Mouse (Mus musculus): ENCODE results near the gene Rpl18a. TPM values are rescaled to one million over a fixed set of nuclear protein-coding genes. Genes with fewer than 3 reads are reported as not detected.
"Not testable (repeated sequence)": the region's sequence is repeated elsewhere in the genome, so short reads cannot be mapped to it uniquely, and the experiment has no call there.

Gene Rpl18a
- polyA plus RNA-seq, 1 experiment from 2014 or later: 3,796 TPM

DNA sequence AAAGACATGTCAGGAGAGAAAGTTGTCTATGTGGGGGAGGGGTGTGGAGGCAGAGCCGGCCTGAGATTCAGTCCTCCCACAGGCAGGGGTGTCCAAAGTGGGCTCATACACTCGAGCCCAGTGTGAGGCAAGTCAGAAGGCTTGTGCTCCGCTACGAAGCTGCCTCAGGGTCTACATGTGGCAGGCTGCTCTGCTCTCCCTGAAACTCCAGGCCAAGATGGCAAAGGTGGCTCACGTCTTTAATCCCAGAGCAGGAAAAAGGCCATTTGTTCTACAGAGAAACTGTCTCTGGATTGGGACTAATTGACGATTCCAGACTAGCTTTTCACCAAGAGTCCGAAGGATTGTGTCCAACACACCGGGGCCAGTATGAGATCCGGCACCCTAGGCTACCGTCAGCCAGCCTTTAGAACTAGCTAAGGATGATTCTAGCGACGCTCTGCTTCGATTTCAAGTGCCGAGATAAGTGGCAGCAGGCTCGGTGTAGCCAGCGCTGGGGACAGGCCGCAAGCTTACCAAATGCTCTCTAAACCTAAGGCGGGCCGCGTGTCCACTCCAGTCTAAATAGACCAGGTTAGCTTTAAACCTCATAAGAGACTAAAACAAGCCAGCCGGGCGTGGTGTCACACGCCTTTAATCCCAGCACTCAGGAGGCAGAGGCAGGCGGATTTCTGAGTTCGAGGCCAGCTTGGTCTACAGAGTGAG lies 744 bp downstream of the Rpl18a start:
- Histone ChIP-seq H3K9me3 (ENCODE audit: control insufficient read depth, low read length) (no peaks in the 10 kb centered on the region), H3K27me3 (ENCODE audit: control insufficient read depth, insufficient read depth, low read length) (peaks cover 25% of the 10 kb centered on the region), H3K9ac (ENCODE audit: low read length) (peak overlapping the region; percentile 95), H3K4me1 (ENCODE audit: control insufficient read depth in 2 of 2, insufficient read depth in 2 of 2, low read length in 2 of 2) (peaks cover 8 to 23% of the 10 kb centered on the region in 2 experiments; a peak in 3 of 4 replicates), H3K27ac (replicated peaks in 1 of 2; ENCODE audit: control insufficient read depth in 1 of 2, insufficient read depth in 1 of 2, low read depth in 2 of 2, low read length in 2 of 2) (peak overlapping the region; percentile 57 to 75; a peak in 2 of 4 replicates), H3K36me3 (ENCODE audit: control insufficient read depth, insufficient read depth, low read length) (peaks cover 23% of the 10 kb centered on the region), H3K4me3 (ENCODE audit: control insufficient read depth in 1 of 2, insufficient read depth in 1 of 2, low read depth in 1 of 2, low read length in 2 of 2) (peak overlapping the region; percentile 92 to 95), H3K4me2 (ENCODE audit: low read length) (peak overlapping the region; percentile 97)
- WGBS: 3% methylated on average over 25 of the region's 25 CpGs
- ATAC-seq (ENCODE audit: insufficient number of reproducible peaks, insufficient read depth, low FRiP score, low read depth): no peak

DNA sequence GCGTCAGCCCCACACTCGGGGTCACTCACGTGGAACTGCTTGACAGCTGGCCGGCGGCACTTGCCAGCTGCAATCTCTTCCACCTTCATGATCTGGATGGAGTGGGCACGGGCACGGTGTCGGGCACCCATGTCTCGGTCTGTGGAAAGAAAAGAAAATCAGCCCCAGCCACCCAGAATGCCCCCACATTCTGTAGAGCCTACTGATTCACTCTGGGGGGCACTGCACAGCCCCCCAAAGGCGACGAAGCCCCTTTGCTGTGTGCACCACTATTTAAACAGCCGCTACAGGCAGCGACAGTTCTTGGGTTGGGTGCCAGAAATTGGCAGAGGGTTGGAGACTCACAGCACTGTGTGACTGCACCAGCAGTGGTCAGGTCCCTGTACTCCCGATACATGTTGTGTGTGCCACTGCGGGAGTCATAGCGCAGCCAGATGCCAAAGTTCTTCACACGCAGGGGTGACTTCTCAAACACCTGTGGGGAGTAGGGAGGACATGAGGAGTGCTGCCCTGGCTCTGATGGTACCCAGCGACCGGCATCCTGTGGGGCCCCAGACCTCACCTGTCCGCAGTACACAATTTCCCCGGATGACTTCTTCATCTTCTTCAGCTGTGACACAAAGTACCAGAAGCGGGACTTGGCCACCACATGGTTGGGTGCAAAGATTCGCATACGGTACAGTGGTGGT lies 1.5 kb downstream of the Rpl18a start:
- Histone ChIP-seq H3K4me3 (ENCODE audit: control insufficient read depth in 1 of 2, insufficient read depth in 1 of 2, low read depth in 1 of 2, low read length in 2 of 2) (peak overlapping the region; percentile 92 to 95), H3K4me1 (ENCODE audit: control insufficient read depth in 2 of 2, insufficient read depth in 2 of 2, low read length in 2 of 2) (peaks cover 8 to 23% of the 10 kb centered on the region in 2 experiments; a peak in 3 of 4 replicates), H3K4me2 (ENCODE audit: low read length) (peak overlapping the region; percentile 97), H3K9ac (ENCODE audit: low read length) (peak overlapping the region; percentile 95), H3K27me3 (ENCODE audit: control insufficient read depth, insufficient read depth, low read length) (peaks cover 33% of the 10 kb centered on the region), H3K36me3 (ENCODE audit: control insufficient read depth, insufficient read depth, low read length) (peaks cover 23% of the 10 kb centered on the region)
- not testable (repeated sequence) for H3K27ac ChIP-seq (replicated peaks in 1 of 2; ENCODE audit: control insufficient read depth in 1 of 2, insufficient read depth in 1 of 2, low read depth in 2 of 2, low read length in 2 of 2); H3K9me3 ChIP-seq (ENCODE audit: control insufficient read depth, low read length); ATAC-seq (ENCODE audit: insufficient number of reproducible peaks, insufficient read depth, low FRiP score, low read depth)
- 83% methylated on average over 22 of the region's 24 CpGs for WGBS

GRCm38 (mm10) chr8:70894771-70895545 lies 2.3 kb downstream of the Rpl18a start:
- Histone ChIP-seq H3K4me3 (ENCODE audit: control insufficient read depth in 1 of 2, insufficient read depth in 1 of 2, low read depth in 1 of 2, low read length in 2 of 2) (no peak overlapping the region), H3K27ac (replicated peaks in 1 of 2; ENCODE audit: control insufficient read depth in 1 of 2, insufficient read depth in 1 of 2, low read depth in 2 of 2, low read length in 2 of 2) (no peak overlapping the region), H3K36me3 (ENCODE audit: control insufficient read depth, insufficient read depth, low read length) (peaks cover 23% of the 10 kb centered on the region), H3K9me3 (ENCODE audit: control insufficient read depth, low read length) (0 out of 2 replicates have a peak, but pooled peaks cover 4% of the 10 kb centered on the region), H3K27me3 (ENCODE audit: control insufficient read depth, insufficient read depth, low read length) (peaks cover 40% of the 10 kb centered on the region), H3K4me2 (ENCODE audit: low read length) (no peak overlapping the region), H3K4me1 (ENCODE audit: control insufficient read depth in 2 of 2, insufficient read depth in 2 of 2, low read length in 2 of 2) (peaks cover 8 to 23% of the 10 kb centered on the region in 2 experiments; a peak in 3 of 4 replicates), H3K9ac (ENCODE audit: low read length) (no peak overlapping the region)
- 95% methylated on average over 8 of the region's 8 CpGs for WGBS
- no peak for ATAC-seq (ENCODE audit: insufficient number of reproducible peaks, insufficient read depth, low FRiP score, low read depth)

GRCm38 (mm10) chr8:70894385-70894720 lies 2.9 kb downstream of the Rpl18a start:
- Histone ChIP-seq H3K27ac (replicated peaks in 1 of 2; ENCODE audit: control insufficient read depth in 1 of 2, insufficient read depth in 1 of 2, low read depth in 2 of 2, low read length in 2 of 2) (no peak overlapping the region), H3K36me3 (ENCODE audit: control insufficient read depth, insufficient read depth, low read length) (peaks cover 23% of the 10 kb centered on the region), H3K4me2 (ENCODE audit: low read length) (no peak overlapping the region), H3K9me3 (ENCODE audit: control insufficient read depth, low read length) (0 out of 2 replicates have a peak, but pooled peaks cover 4% of the 10 kb centered on the region), H3K4me1 (ENCODE audit: control insufficient read depth in 2 of 2, insufficient read depth in 2 of 2, low read length in 2 of 2) (peaks cover 8 to 23% of the 10 kb centered on the region in 2 experiments; a peak in 3 of 4 replicates), H3K9ac (ENCODE audit: low read length) (no peak overlapping the region), H3K4me3 (ENCODE audit: control insufficient read depth in 1 of 2, insufficient read depth in 1 of 2, low read depth in 1 of 2, low read length in 2 of 2) (no peak overlapping the region), H3K27me3 (ENCODE audit: control insufficient read depth, insufficient read depth, low read length) (peaks cover 41% of the 10 kb centered on the region)
- 74% methylated on average over 2 of the region's 2 CpGs for WGBS
- ATAC-seq (ENCODE audit: insufficient number of reproducible peaks, insufficient read depth, low FRiP score, low read depth): no peak

DNA sequence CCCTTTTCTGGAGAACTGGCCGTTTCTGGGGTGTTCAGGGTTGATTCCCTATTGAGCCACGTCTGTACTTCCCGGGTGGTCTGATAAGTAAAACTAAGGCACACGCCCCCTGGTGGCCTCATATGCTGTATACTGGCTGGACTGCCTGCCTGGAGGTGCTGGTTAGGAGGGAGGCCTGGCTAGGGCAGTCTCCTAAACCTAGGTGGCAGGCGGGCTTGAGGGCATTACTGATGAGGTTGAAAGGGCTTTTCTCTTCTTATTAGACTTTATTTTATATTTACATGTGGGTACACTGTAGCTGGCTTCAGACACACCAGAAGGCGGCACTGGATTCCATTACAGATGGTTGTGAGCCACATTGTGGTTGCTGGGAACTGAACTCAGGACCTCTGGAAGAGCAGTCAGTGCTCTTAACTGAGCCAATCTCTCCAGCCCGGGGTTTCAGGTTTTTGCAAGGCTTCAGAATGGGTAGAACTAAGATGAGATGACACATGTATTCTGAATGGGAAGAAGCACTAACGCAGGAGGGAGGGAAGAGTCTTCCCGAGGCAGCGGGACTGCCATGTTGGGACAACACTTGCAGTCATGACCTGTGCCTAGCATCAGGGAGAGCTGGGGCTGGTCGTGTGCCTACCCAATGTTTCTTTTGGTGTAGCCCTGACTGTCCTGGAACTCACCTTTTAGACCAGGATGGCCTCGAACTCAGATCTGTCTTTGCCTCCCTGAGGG lies 3.4 kb downstream of the Rpl18a start:
- Histone ChIP-seq H3K27me3 (ENCODE audit: control insufficient read depth, insufficient read depth, low read length) (peaks cover 41% of the 10 kb centered on the region), H3K9ac (ENCODE audit: low read length) (no peak overlapping the region), H3K4me2 (ENCODE audit: low read length) (no peak overlapping the region), H3K36me3 (ENCODE audit: control insufficient read depth, insufficient read depth, low read length) (peaks cover 23% of the 10 kb centered on the region), H3K9me3 (ENCODE audit: control insufficient read depth, low read length) (0 out of 2 replicates have a peak, but pooled peaks cover 4% of the 10 kb centered on the region), H3K4me3 (ENCODE audit: control insufficient read depth in 1 of 2, insufficient read depth in 1 of 2, low read depth in 1 of 2, low read length in 2 of 2) (no peak overlapping the region), H3K4me1 (ENCODE audit: control insufficient read depth in 2 of 2, insufficient read depth in 2 of 2, low read length in 2 of 2) (peaks cover 8 to 23% of the 10 kb centered on the region in 2 experiments; a peak in 3 of 4 replicates), H3K27ac (replicated peaks in 1 of 2; ENCODE audit: control insufficient read depth in 1 of 2, insufficient read depth in 1 of 2, low read depth in 2 of 2, low read length in 2 of 2) (no peak overlapping the region)
- 32% methylated on average over 12 of the region's 12 CpGs for WGBS
- no peak for ATAC-seq (ENCODE audit: insufficient number of reproducible peaks, insufficient read depth, low FRiP score, low read depth)

- peak overlapping the region; percentile 21 to 32; a peak in 3 of 4 replicates for H3K4me3 ChIP-seq (ENCODE audit: control insufficient read depth in 1 of 2, insufficient read depth in 1 of 2, low read depth in 1 of 2, low read length in 2 of 2)
- peaks cover 41% of the 10 kb centered on the region for H3K27me3 ChIP-seq (ENCODE audit: control insufficient read depth, insufficient read depth, low read length)
- H3K4me1 ChIP-seq (ENCODE audit: control insufficient read depth in 2 of 2, insufficient read depth in 2 of 2, low read length in 2 of 2): peaks cover 6 to 19% of the 10 kb centered on the region in 2 experiments; a peak in 3 of 4 replicates
- H3K4me2 ChIP-seq (ENCODE audit: low read length): peak overlapping the region; percentile 51
- 0 out of 2 replicates have a peak, but pooled peaks cover 4% of the 10 kb centered on the region for H3K9me3 ChIP-seq (ENCODE audit: control insufficient read depth, low read length)
- WGBS: 29% methylated on average over 20 of the region's 20 CpGs
- H3K27ac ChIP-seq (replicated peaks in 1 of 2; ENCODE audit: control insufficient read depth in 1 of 2, insufficient read depth in 1 of 2, low read depth in 2 of 2, low read length in 2 of 2): no peak overlapping the region
- H3K36me3 ChIP-seq (ENCODE audit: control insufficient read depth, insufficient read depth, low read length): peaks cover 23% of the 10 kb centered on the region
- ATAC-seq (ENCODE audit: insufficient number of reproducible peaks, insufficient read depth, low FRiP score, low read depth): no peak
- no peak overlapping the region for H3K9ac ChIP-seq (ENCODE audit: low read length)
Measured at GRCm38 (mm10) chr8:70892896-70893655, 4.1 kb downstream of the Rpl18a start.

Data from heart, embryonic 14.5 days (tissue).